Mouse (Mus musculus) bone marrow macrophage, adult 2 months (primary cell): ENCODE data around the gene Lrrc66. TPM values are rescaled to one million over a fixed set of nuclear protein-coding genes. Genes with fewer than 3 reads are reported as not detected.

Source experiments
- H3K27ac ChIP-seq: 2 replicates; pipeline ENCODE4 v1.5.1; 2012; ENCODE audit warnings: low read depth, low read length; ENCODE audit not compliant: insufficient read depth
- H3K4me1 ChIP-seq: 2 replicates; pipeline ENCODE4 v1.6.1; 2012; ENCODE audit warnings: low read length; ENCODE audit not compliant: control insufficient read depth, insufficient read depth
- H3K4me3 ChIP-seq: 2 replicates; pipeline ENCODE4 v1.5.1; 2012; ENCODE audit warnings: mild to moderate bottlenecking, low read length, moderate library complexity; ENCODE audit not compliant: insufficient read depth
- CTCF ChIP-seq: IDR thresholded peaks from 2 replicates; pipeline ENCODE4 v1.5.1; 2012; ENCODE audit warnings: low read depth, mild to moderate bottlenecking, low read length, moderate library complexity
- POLR2A ChIP-seq: IDR thresholded peaks from 2 replicates; pipeline ENCODE4 v1.6.1; 2012; ENCODE audit warnings: mild to moderate bottlenecking, low read depth, low read length, borderline replicate concordance
- polyA plus RNA-seq: library from polyadenylated mRNA; stranded (reverse); fragments of >200 nt; gene quantifications from 2 replicates; pipeline ENCODE4 v1.2.4, GENCODE M21; 2012; ENCODE audit not compliant: missing spikeins, insufficient read depth, insufficient read length

Gene Lrrc66
- polyA plus RNA-seq, 1 experiment: not detected

DNA sequence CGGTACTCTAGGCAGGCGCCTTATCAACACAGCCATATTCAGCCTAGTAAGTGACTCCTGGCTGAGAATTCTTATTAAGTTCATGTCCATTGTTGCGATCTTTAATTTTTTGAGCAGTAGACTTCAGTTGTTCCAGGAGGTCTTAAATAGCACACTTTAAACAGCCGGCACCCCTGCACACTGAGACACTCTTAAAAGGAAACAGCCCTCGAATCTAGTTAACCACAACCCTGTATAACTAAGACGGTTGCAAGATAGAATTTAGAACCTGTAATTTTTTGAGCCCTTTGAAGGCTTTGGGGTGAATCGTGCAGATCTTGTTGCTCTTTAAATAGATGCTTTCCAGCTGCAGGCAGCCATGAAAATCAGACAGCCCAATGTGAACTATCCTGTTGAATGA is 17.1 kb downstream of the Lrrc66 start:
- Histone ChIP-seq H3K4me1 (no peaks in the 10 kb centered on the region), H3K27ac (no peak overlapping the region), H3K4me3 (no peak overlapping the region)
- no peak for TF ChIP-seq CTCF
- TF ChIP-seq POLR2A: no peak

DNA sequence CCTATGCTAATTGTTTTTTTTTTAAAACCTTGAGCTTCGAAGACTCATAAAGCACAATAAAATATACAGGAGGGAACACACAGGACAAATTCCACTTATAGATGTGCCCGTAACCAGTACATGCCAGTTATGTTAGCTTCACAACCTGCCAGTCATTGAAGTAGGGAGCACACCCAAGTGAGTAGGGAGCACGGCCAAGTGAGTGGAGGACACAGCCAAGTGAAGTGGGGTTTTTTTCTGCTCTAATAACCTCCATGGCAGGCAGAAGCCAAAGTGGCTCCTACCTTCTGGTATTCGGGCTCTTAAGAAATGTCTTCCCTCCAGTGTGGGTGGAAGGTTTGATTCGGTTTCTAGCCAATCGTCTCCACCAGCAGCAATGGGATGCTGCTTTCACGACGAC is 19.0 kb downstream of the Lrrc66 start:
- H3K4me3 ChIP-seq: no peak overlapping the region
- no peak overlapping the region for H3K27ac ChIP-seq
- no peak for TF ChIP-seq POLR2A

DNA sequence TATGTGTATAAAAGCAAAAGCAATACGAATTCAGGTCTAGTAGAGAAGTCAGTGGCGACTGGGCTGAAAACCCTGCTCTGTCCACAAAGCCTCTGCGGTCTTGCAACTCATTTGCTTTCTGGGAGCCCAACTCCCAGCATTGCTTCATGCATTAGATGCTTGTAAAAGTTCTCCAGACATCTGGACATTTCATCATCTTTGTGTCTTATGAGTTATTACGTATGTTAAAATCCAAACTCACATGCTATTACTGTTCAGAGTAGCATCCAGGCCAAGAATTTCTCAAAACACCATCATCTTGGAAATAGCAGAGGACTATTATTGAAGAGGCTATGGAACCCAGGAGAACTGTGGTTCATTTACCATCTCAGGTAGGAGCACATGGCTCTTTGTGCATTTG is 21.3 kb downstream of the Lrrc66 start:
- H3K4me1 ChIP-seq: no peaks in the 10 kb centered on the region
- no peak overlapping the region for H3K27ac ChIP-seq
- TF ChIP-seq CTCF (no peak), POLR2A (no peak)
- H3K4me3 ChIP-seq: no peak overlapping the region

More for the DNA sequence above, 19.0 kb downstream of the Lrrc66 start:
- H3K4me1 ChIP-seq: no peaks in the 10 kb centered on the region

DNA sequence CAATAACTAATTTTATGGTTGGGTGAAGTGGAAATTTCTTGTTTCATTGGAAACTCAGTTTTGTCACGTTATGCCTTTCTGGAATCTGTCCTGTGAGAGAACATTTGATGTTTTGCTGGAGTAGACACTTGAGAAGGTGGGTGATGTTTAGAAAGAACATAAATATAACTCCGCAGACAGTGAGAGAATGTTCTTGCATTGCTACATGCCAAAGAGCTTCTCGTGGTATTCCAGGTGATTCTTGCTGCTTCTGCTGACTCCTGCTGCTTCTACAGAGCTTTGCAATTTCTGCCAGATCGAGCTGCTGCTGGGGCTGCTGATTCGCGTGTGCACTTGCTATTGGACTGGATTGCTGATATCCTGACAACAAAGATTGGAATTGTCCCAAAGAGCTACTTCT is 27.4 kb downstream of the Lrrc66 start:
- Histone ChIP-seq H3K4me3 (no peak overlapping the region), H3K4me1 (no peaks in the 10 kb centered on the region), H3K27ac (no peak overlapping the region)
- TF ChIP-seq CTCF: no peak
- no peak for TF ChIP-seq POLR2A

DNA sequence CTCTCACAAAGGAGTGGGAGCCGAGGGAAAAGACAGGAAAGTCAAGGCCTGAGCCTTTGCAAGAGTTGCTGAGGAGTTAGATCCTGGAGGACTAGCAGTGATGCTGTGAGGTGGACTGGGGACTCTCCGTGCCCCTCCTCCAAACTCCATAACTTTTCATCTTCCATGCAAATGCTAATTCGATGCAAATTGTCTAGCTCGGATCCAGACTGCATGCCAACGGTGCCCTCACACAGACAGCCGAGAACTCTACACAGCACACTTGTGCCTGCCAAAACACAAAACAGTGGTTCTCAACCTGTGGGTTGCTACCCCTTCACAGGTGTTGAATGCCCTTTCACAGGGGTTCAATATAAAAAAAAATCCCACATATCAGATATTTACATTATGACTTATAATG is 27.8 kb downstream of the Lrrc66 start:
- H3K4me1 ChIP-seq: no peaks in the 10 kb centered on the region
- no peak overlapping the region for H3K27ac ChIP-seq
- no peak overlapping the region for H3K4me3 ChIP-seq
- TF ChIP-seq CTCF: no peak
- TF ChIP-seq POLR2A: no peak

DNA sequence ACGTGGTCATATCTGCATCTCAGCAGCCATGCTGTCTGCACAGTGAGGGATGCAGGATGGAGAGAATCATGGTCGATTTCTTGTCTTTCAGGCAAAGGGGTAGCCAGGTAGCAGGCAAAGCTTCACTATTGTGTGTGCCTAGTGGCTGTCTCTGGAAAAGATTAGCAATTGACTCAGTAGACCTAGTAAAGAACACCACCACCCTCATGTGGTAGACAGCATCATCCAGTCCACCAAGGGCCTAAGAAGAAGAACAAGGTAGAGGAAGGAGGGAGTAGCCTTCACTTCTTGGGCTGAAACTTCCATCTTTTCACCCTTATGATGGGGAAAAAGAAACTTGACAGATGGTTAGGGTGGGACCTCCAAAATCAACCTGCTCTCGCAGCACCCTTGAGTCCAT is 29.5 kb downstream of the Lrrc66 start:
- Histone ChIP-seq H3K4me3 (no peak overlapping the region), H3K4me1 (no peaks in the 10 kb centered on the region), H3K27ac (no peak overlapping the region)
- TF ChIP-seq POLR2A: no peak

DNA sequence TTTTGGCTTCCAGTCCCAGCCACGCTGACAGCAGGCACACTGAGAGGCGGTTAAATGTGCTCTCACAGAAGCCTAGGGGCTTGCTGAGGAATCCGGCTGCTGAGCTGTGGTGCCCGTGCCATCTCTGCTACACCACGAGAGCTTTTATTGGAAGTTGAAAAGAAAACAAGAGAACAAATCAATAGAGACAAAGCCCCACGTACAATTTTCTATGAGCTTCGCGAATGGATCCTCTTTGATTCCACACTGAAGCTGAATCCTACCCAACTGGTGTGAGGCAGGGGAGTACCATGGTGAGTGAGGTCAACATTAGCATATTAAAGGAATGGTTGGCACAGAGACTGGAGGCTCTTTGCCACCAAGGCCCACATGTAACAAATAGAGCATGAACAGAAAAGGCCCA is 31.0 kb downstream of the Lrrc66 start:
- Histone ChIP-seq H3K27ac (no peak overlapping the region), H3K4me3 (no peak overlapping the region), H3K4me1 (no peaks in the 10 kb centered on the region)
- TF ChIP-seq CTCF: no peak
- no peak for TF ChIP-seq POLR2A

DNA sequence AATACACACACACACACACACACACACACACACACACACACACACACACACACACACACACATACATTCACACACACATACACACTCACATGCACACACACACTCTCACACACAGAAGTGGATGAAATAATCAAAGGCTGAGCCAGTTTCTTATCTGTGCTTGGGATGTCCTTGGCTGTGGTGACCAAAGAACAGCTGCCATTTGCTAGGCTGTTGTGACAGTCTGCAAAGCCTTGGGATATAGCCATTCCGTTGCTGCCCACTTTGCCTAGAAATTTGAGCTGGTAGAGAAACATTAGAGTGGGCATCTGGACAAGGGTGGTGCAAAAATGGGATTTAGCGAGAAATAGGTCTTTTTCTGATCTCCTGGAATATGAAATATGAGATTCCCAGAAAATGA is 32.3 kb downstream of the Lrrc66 start:
- TF ChIP-seq POLR2A: no peak
- no peak for TF ChIP-seq CTCF
- Histone ChIP-seq H3K4me3 (no peak overlapping the region), H3K4me1 (no peaks in the 10 kb centered on the region), H3K27ac (no peak overlapping the region)

DNA sequence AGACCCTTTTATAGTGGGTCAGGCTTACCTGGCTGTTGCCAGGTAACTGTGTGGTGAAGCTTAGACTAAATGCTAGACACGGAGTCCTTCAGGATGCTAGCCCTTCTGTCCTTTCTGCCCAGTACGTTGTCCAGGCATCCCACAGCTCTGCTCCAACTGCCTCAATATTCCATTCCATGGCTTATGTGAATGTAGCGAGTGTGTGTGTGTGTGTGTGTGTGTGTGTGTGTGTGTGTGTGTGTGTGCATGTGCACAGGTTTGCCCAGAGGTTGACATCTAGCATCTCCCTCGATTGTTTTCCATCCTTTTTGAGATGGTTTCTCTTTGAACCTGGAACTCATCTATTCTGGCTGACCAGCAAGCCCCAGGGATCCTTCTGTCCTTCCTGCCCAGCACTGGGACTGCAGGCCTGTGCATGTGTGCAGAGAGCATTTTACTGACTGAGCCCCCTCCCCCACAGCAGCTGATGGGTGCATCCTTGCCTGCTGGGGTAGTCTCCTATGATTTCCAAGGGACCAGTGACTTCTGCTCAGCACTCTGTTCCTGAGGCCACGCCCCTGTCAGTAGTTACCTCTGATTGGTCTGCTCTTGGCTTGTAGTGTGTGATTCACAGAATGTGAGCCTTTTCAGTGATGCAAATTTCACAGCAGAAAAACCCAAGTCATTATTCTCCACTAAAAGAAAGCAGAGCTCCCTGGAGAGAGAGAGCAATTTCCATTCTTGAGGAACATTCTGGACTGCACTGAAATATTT is 33.2 kb downstream of the Lrrc66 start:
- Histone ChIP-seq H3K4me3 (no peak overlapping the region), H3K27ac (no peak overlapping the region), H3K4me1 (no peaks in the 10 kb centered on the region)
- TF ChIP-seq CTCF: no peak
- no peak for TF ChIP-seq POLR2A

DNA sequence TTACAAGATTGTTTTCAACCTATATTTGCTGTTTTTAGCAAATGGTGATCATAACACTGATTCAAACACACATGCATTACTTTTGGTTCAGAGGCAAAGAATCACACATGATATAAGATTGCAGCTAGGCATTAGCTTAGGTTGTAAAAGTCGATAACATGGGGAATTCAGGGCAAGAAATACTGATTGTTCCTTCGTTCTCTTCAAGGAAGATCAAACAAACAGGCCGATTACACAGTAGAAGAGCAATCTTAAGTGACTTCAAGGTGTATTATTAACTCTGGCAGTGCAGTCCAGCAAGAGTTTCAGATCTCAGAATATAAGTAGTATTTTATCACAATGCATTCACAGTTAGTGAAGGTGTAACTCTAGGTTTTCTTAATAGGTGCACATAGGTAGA is 45.2 kb downstream of the Lrrc66 start:
- no peak overlapping the region for H3K4me3 ChIP-seq
- TF ChIP-seq CTCF (no peak), POLR2A (no peak)
- H3K27ac ChIP-seq: no peak overlapping the region
- H3K4me1 ChIP-seq: no peaks in the 10 kb centered on the region

DNA sequence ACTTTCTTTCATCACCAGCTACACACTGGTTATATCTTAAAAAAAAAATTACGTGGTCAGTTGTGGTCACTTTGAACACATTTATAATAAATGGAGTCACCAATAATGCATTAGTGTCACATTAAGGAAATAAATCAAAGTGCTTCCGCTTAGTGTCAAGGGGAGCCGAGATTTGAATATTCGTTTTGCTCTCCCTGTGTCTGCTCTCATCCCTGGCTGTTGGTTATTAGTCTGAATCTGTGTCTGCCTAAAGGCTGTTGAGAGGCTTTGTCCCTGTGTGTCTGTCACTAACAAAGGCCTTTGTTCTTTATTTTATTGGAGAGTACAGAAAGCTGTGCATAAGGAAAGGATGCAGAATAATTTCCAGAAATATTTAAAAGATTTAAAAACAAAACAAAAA is 45.7 kb downstream of the Lrrc66 start:
- Histone ChIP-seq H3K27ac (no peak overlapping the region), H3K4me1 (no peaks in the 10 kb centered on the region), H3K4me3 (no peak overlapping the region)
- TF ChIP-seq POLR2A (no peak), CTCF (no peak)
